Mouse (Mus musculus) lung, adult 2 months (tissue): Measurements from ENCODE around the gene Mdp1. TPM values are rescaled to one million over a fixed set of nuclear protein-coding genes. Genes with fewer than 3 reads are reported as not detected.

Experiments used
- DNase-seq: peaks from one replicate; pipeline ENCODE4 v3.0.0; 2022
- H3K4me1 ChIP-seq: fragments of 200-500 bp; 2 replicates; pipeline ENCODE4 v1.6.1; 2011; ENCODE audit warnings: low read length; ENCODE audit not compliant: control insufficient read depth, insufficient read depth
- H3K4me3 ChIP-seq: fragments of 200-500 bp; replicated peaks from 2 replicates; pipeline ENCODE3; 2011; ENCODE audit warnings: low read depth, mild to moderate bottlenecking, control low read depth, low read length; ENCODE audit errors: extremely low read depth
- CTCF ChIP-seq: fragments of 200-500 bp; IDR thresholded peaks from 2 replicates; pipeline ENCODE4 v1.5.1; 2011; ENCODE audit warnings: mild to moderate bottlenecking, low read length, control low read depth; ENCODE audit not compliant: insufficient read depth
- POLR2A ChIP-seq: fragments of 200-500 bp; IDR thresholded peaks from 2 replicates; pipeline ENCODE4 v1.6.1; 2011; ENCODE audit warnings: low read depth, mild to moderate bottlenecking, control low read depth, low read length, borderline replicate concordance; ENCODE audit errors: extremely low read depth
- WGBS: fragments of 180-500 bp; shearing (Covaris S2); methylation state at CpG from one replicate; pipeline ENCODE4 v1.1.7; 2018; 5-methylcytosine and 5-hydroxymethylcytosine counted together
- polyA plus RNA-seq: library from polyadenylated mRNA; depleted of rRNA; stranded (reverse); fragments of >200 nt; gene quantifications from 2 replicates; pipeline ENCODE4 v1.2.3, GENCODE M21; 2012; rRNA removed

The Mdp1 gene
- polyA plus RNA-seq, 1 experiment: 20.4 TPM

DNA sequence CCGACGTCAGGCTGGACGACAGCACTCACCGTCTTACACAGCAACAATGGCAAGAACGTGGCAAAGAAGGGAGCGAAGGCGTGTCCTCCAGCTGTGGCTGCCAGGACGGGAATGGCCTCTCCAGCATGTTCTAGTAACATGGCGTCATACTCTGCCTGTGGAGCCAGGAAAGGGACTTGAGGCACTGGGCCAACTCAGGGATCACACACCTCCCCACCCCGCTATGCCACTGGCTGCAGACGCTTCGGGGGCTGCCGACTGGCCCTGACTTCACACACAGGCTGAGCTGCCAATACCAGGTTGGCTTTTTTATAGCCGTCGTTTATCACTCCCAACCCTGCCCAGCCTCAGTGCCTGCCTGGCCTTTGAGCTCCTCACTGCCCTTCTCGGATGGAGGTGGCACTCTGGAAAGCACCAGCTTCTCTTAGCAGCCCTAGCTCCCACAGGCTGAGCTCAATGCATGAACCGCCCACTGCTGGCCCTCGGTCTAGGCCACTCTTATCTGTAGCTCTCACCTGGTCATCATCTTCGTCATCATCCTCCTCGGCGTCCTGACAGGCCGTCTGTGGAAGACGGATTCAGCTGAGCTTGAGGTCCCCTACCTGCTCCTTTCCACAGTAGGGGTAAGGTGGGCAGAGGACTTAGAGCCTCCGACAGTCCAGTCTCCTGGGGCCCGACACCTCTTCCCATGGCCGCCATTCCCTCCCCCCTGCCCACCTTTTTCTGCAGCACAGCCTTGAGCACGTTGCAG, 32.1 kb downstream of the Mdp1 start:
- Histone ChIP-seq H3K4me1 (no peaks in the 10 kb centered on the region), H3K4me3 (no peak overlapping the region)
- no peak for TF ChIP-seq POLR2A
- no peak for TF ChIP-seq CTCF
- no peak for DNase-seq
- WGBS: 86% methylated on average over 27 of the region's 27 CpGs

DNA sequence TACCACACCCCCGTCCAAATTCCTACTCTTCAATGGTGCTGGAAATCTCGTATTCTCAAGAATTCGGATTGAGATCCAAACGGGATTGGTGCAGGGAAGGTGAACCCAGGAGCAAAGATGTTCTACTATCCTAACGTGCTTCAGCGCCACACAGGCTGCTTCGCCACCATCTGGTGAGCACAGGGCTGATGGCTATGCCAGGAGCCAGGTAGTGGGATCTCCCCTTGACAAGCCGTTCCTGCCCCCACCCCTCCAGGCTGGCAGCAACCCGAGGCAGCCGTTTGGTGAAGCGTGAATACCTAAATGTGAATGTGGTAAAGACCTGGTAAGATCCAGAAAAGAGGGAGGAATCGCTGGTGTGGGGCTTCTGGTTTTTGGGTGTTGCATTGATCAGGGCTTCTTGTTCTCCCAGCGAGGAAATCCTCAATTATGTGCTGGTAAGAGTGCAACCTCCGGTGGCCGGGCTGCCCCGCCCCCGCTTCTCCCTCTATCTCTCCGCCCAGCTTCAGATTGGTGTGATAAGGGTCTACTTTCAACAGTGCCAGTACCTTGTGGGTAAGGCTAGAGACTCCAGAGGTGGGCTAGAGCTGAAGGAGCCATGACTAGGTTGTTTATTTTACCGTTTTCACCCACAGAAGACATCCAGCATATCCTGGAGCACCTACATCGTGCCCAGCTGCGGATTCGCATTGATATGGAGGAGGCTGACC, 41.7 kb downstream of the Mdp1 start:
- 31% methylated on average over 22 of the region's 22 CpGs for WGBS
- H3K4me1 ChIP-seq: 0 out of 2 replicates have a peak, but pooled peaks cover 2% of the 10 kb centered on the region
- no peak for DNase-seq
- H3K4me3 ChIP-seq: peak overlapping the region; percentile 18
- TF ChIP-seq POLR2A (no peak), CTCF (no peak)

DNA sequence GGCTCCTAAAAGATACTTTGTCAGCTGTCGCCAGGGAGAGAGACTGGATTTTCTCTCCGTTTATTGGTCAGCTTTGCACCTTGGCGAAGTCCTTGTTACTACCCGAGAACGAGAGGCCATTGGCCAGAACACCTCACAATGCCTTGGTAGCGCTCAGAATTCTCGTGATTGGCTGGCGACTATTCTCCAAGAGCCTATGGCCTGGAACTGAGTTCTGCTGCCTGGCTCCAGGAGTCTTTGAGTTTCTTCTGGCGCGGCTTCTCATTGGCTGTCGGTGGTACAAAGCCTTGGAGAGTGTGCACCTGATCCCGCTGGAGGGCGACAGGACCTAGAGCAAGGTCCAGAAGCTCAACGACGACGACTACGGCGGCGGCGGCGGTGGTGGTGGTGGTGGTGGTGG, 42.5 kb downstream of the Mdp1 start, which contains the start of gene Rec8:
Gene Rec8 (plus strand): TSS at position 216 of the 400 bp plus-strand sequence.
- Histone ChIP-seq H3K4me3 (peak within 1 kb of the TSS; percentile 18), H3K4me1 (0 out of 2 replicates have a peak, but pooled peaks cover 2% of the 10 kb centered on the region)
- no peak for DNase-seq
- TF ChIP-seq POLR2A: no peak
- TF ChIP-seq CTCF: 0 out of 2 replicates have a peak, but pooled peaks have one; percentile 11
- WGBS: 23% methylated on average over 21 of the region's 21 CpGs

DNA sequence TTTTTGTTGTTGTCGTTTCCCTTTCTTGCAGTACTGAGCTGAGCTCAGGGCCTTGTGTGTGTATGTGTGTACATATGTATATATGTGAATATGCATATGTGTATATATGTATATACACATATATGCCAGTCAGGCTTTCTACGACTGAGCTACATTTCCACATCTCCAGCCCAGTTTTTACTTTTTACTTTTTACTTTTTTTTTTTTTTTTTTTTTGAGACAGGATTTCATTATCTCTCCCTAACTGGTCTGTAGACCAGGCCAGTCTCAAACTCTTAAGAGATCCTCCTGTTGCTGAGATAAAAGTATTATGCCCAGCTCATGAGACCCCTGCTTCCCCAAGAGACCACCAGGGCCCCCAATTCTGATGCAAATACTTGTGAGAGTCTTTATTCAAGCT, 43.5 kb downstream of the Mdp1 start:
- TF ChIP-seq CTCF (no peak), POLR2A (no peak)
- WGBS: 74% methylated on average over 2 of the region's 2 CpGs
- no peak overlapping the region for H3K4me3 ChIP-seq
- no peak for DNase-seq
- 0 out of 2 replicates have a peak, but pooled peaks cover 2% of the 10 kb centered on the region for H3K4me1 ChIP-seq

DNA sequence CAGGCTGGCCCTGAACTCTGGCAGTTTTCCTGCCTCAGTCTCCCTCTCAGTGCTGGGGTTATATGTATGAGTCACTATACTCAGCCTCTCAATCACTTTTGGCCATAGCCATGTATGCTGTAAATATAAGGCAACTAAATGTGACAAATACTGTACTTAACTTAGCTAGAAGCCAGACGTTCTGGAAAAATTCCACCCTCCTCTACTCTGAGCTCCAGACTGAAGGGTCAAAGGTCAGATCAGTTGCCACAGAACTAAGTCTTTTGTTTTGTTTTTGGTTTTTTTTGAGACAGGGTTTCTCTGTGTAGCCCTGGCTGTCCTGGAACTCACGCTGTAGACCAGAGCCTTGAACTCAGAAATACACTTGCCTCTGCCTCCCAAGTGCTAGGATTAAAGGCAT, 44.4 kb downstream of the Mdp1 start:
- DNase-seq: no peak
- H3K4me1 ChIP-seq: 0 out of 2 replicates have a peak, but pooled peaks cover 2% of the 10 kb centered on the region
- no peak overlapping the region for H3K4me3 ChIP-seq
- no peak for TF ChIP-seq POLR2A
- TF ChIP-seq CTCF: no peak
- 45% methylated on average over 2 of the region's 2 CpGs for WGBS

DNA sequence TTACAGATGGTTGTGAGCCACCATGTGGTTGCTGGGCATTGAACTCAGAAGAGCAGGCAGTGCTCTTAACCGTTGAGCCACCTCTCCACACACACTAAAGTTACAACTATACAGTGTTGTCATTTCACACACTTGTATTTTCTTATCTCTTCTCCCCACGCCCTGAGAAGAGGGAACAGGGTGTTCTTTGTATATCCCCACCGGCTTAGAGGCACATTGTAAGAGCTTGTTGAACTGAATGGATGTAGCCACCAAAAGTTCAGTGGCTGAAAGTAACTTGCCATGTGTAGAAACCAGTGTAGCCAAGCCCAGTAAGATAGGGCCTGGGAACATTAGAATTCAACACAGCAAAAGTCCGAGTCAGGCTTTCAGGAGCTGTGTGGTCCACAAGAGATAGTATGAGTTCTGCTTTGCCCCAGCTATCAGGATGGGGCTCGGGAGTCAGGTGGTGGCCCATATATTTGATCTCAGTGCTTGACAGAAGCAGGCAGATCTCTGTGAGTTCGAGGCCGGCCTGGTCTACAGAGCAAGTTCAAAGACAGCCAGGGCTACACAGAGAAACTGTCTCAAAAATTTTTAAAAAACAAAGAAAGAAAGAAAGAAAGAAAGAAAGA, 45.6 kb downstream of the Mdp1 start:
- no peak for DNase-seq
- Histone ChIP-seq H3K4me1 (0 out of 2 replicates have a peak, but pooled peaks cover 2% of the 10 kb centered on the region), H3K4me3 (no peak overlapping the region)
- WGBS: 75% methylated on average over 7 of the region's 7 CpGs
- TF ChIP-seq POLR2A: no peak
- no peak for TF ChIP-seq CTCF

DNA sequence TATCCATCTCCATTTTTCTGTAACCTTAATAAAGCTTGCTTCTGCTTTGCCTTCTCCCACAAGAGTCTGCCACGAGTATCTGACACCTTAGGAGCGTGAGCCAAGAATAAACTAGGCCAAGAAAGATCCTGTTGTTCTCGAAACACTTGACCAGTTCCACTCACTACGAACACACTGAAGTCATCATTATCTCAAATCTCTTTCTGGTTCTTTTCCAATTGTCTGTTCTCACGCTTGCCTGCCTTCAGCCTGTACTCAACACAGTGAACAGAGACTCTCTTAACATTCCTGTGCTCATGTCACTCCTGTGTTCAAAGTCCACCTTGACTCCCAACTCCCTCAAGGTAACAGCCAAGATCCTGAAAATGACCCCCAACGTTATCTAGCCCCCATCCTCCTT, 47.0 kb downstream of the Mdp1 start:
- DNase-seq: no peak
- WGBS: 52% methylated on average over 6 of the region's 6 CpGs
- H3K4me3 ChIP-seq: no peak overlapping the region
- no peaks in the 10 kb centered on the region for H3K4me1 ChIP-seq
- TF ChIP-seq POLR2A (no peak), CTCF (no peak)

DNA sequence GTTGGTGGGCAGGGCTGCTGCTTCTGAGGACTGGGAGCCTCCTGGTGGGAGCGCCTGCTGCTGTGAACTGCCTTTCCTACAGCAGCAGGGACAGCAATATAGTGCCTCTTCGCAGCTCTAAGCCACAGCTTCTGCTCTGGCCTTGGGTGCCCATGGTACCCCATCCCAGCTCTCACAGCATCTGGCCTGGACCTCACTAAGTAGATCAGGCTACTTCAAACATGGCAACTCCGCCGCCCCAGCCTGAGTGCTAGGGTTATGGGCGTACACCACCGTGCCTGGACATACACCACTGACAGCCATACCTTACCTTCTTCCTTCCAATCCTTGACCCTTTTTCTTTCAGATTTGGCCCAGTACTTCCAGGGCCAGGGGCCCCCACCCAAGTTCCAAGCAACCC, 52.0 kb downstream of the Mdp1 start:
- no peak for TF ChIP-seq POLR2A
- TF ChIP-seq CTCF: no peak
- WGBS: 97% methylated on average over 6 of the region's 6 CpGs
- Histone ChIP-seq H3K4me3 (no peak overlapping the region), H3K4me1 (peaks cover 9% of the 10 kb centered on the region)
- no peak for DNase-seq

Other genes starting within 250 kb of the Mdp1 start
- gene Dhrs4, start 181.8 kb downstream of the Mdp1 start, polyA plus RNA-seq: 25.0 and 28.1 TPM in 2 replicates
- gene Carmil3, start 169.9 kb downstream of the Mdp1 start, polyA plus RNA-seq: 1.8 and 3.0 TPM in 2 replicates
- gene Cpne6, start 150.1 kb downstream of the Mdp1 start, polyA plus RNA-seq: 0.05 and 0.07 TPM in 2 replicates
- not detected in 2 replicates for gene Nrl, start 135.5 kb downstream of the Mdp1 start, polyA plus RNA-seq
- gene Pck2, start 120.2 kb downstream of the Mdp1 start, polyA plus RNA-seq: 31.6 and 34.1 TPM in 2 replicates
- 96.0 and 124 TPM in 2 replicates for gene Dcaf11, start 100.5 kb downstream of the Mdp1 start, polyA plus RNA-seq
- gene A730061H03Rik, start 100.1 kb downstream of the Mdp1 start, polyA plus RNA-seq: 0.60 and 1.8 TPM in 2 replicates
- 5.1 and 17.5 TPM in 2 replicates for gene Fitm1, start 84.9 kb downstream of the Mdp1 start, polyA plus RNA-seq
- gene Psme1, start 82.4 kb downstream of the Mdp1 start, polyA plus RNA-seq: 82.8 and 98.6 TPM in 2 replicates
- gene Emc9, start 75.2 kb downstream of the Mdp1 start, polyA plus RNA-seq: 20.7 and 20.8 TPM in 2 replicates
- gene Psme2, start 69.4 kb downstream of the Mdp1 start, polyA plus RNA-seq: 45.0 and 60.5 TPM in 2 replicates
- gene Rnf31, start 68.8 kb downstream of the Mdp1 start, polyA plus RNA-seq: 37.7 and 42.8 TPM in 2 replicates
- gene Irf9, start 56.9 kb downstream of the Mdp1 start, polyA plus RNA-seq: 77.3 and 82.6 TPM in 2 replicates
- 6.0 and 9.7 TPM in 2 replicates for gene Rec8, start 42.5 kb downstream of the Mdp1 start, polyA plus RNA-seq
- 52.7 and 83.9 TPM in 2 replicates for gene Ipo4, start 24.6 kb downstream of the Mdp1 start, polyA plus RNA-seq
- gene Gm49378, start 22.6 kb downstream of the Mdp1 start, polyA plus RNA-seq: 6.0 and 9.5 TPM in 2 replicates
- gene Tm9sf1, start 16.7 kb downstream of the Mdp1 start, polyA plus RNA-seq: 81.4 and 91.7 TPM in 2 replicates
- gene Tssk4, start 10.3 kb downstream of the Mdp1 start, polyA plus RNA-seq: 0.70 and 1.0 TPM in 2 replicates
- gene Gmpr2, start 11.4 kb upstream of the Mdp1 start, polyA plus RNA-seq: 11.8 and 18.7 TPM in 2 replicates
- gene Nedd8, start 11.6 kb upstream of the Mdp1 start, polyA plus RNA-seq: 170 and 270 TPM in 2 replicates
- gene Tinf2, start 21.3 kb upstream of the Mdp1 start, polyA plus RNA-seq: 11.9 and 14.8 TPM in 2 replicates
- 3.4 and 30.7 TPM in 2 replicates for gene Tgm1, start 53.4 kb upstream of the Mdp1 start, polyA plus RNA-seq
- gene Rabggta, start 61.8 kb upstream of the Mdp1 start, polyA plus RNA-seq: 42.0 and 57.3 TPM in 2 replicates
- 69.2 and 89.0 TPM in 2 replicates for gene Dhrs1, start 85.2 kb upstream of the Mdp1 start, polyA plus RNA-seq
- 12.7 and 16.8 TPM in 2 replicates for gene Nop9, start 85.2 kb upstream of the Mdp1 start, polyA plus RNA-seq
- 3.8 and 4.0 TPM in 2 replicates for gene Cideb, start 98.0 kb upstream of the Mdp1 start, polyA plus RNA-seq
- gene Ltb4r2, start 100.9 kb upstream of the Mdp1 start, polyA plus RNA-seq: 1.1 and 2.6 TPM in 2 replicates
- 6.5 and 7.1 TPM in 2 replicates for gene Ltb4r1, start 105.5 kb upstream of the Mdp1 start, polyA plus RNA-seq
- 157 and 169 TPM in 2 replicates for gene Adcy4, start 123.6 kb upstream of the Mdp1 start, polyA plus RNA-seq
- gene Ripk3, start 128.4 kb upstream of the Mdp1 start, polyA plus RNA-seq: 7.5 and 10.0 TPM in 2 replicates
- gene Nfatc4, start 162.6 kb upstream of the Mdp1 start, polyA plus RNA-seq: 26.4 and 27.3 TPM in 2 replicates
- 9.4 and 12.4 TPM in 2 replicates for gene Nynrin, start 193.5 kb upstream of the Mdp1 start, polyA plus RNA-seq
- gene Cbln3, start 223.9 kb upstream of the Mdp1 start, polyA plus RNA-seq: 0.15 and 0.34 TPM in 2 replicates
- gene Khnyn, start 224.4 kb upstream of the Mdp1 start, polyA plus RNA-seq: 20.3 and 24.2 TPM in 2 replicates
- 37.6 and 51.9 TPM in 2 replicates for gene Sdr39u1, start 239.8 kb upstream of the Mdp1 start, polyA plus RNA-seq